11 mouse cellular contexts compared by ENCODE assay signal in genomic region chr3:122506343-122506916, GRCm38 (mm10).
A peak's percentile ranks its signal among the peaks of the same experiment; 100 is the strongest.
DNase-seq lines count a peak whose midpoint lies in the region; ATAC-seq lines count a peak whose summit lies in the region.
"Had no signal": no experiment of that assay in that cellular context is flagged by ENCODE, and none has a peak within 500 bp of the region (broad histone marks: within the 10 kb centered on the region; RNA-seq: fewer than 3 reads in every experiment).

No protein-coding gene starts in this region.

- H3K4me3 ChIP-seq in hindbrain, embryonic 13.5 days, result no peak overlapping the region
- no peak overlapping the region for H3K4me3 ChIP-seq in hindbrain, embryonic 14.5 days (replicated peaks; ENCODE audit: low read length)
- no peak overlapping the region for H3K4me3 ChIP-seq in midbrain, embryonic 15.5 days
- no peak overlapping the region for H3K4me3 ChIP-seq in midbrain, embryonic 13.5 days (replicated peaks)

- no peaks in the 10 kb centered on the region for H3K9me3 ChIP-seq in hindbrain, embryonic 13.5 days
- H3K9me3 ChIP-seq in hindbrain, embryonic 14.5 days (ENCODE audit: control insufficient read depth, low read length), result no peaks in the 10 kb centered on the region
- no peaks in the 10 kb centered on the region for H3K9me3 ChIP-seq in midbrain, embryonic 15.5 days
- no peaks in the 10 kb centered on the region for H3K9me3 ChIP-seq in midbrain, embryonic 13.5 days

- H3K9ac ChIP-seq in hindbrain, embryonic 13.5 days, result no peak overlapping the region
- H3K9ac ChIP-seq in hindbrain, embryonic 14.5 days, result no peak overlapping the region
- no peak overlapping the region for H3K9ac ChIP-seq in midbrain, embryonic 15.5 days
- no peak overlapping the region for H3K9ac ChIP-seq in midbrain, embryonic 13.5 days (replicated peaks)

- H3K36me3 ChIP-seq in hindbrain, embryonic 13.5 days, result no peaks in the 10 kb centered on the region
- H3K36me3 ChIP-seq in hindbrain, embryonic 14.5 days (replicated peaks; ENCODE audit: control insufficient read depth, insufficient read depth), result no peaks in the 10 kb centered on the region
- H3K36me3 ChIP-seq in midbrain, embryonic 15.5 days (replicated peaks), result no peaks in the 10 kb centered on the region
- H3K36me3 ChIP-seq in midbrain, embryonic 13.5 days, result 0 out of 2 replicates have a peak, but pooled peaks cover 3% of the 10 kb centered on the region

- no peak for DNase-seq in hindbrain, embryonic 14.5 days (ENCODE audit: low spot score)
- peak; percentile 57 to 70 for DNase-seq in left cerebral cortex, adult 9 months (ENCODE audit: low spot score in 2 of 2)
- peak; percentile 62 for DNase-seq in right cerebral cortex, postnatal 25 days
- no peak for DNase-seq in lung, postnatal 4 days
- DNase-seq in cerebellum, adult 8-10 months, result no peak
- DNase-seq: kidney, postnatal 10 days; thymus, postnatal 4 days had no signal

- no peaks in the 10 kb centered on the region for H3K27me3 ChIP-seq in hindbrain, embryonic 13.5 days
- no peaks in the 10 kb centered on the region for H3K27me3 ChIP-seq in hindbrain, embryonic 14.5 days (ENCODE audit: control insufficient read depth, insufficient read depth, low read length)
- H3K27me3 ChIP-seq in midbrain, embryonic 15.5 days (replicated peaks), result no peaks in the 10 kb centered on the region
- no peaks in the 10 kb centered on the region for H3K27me3 ChIP-seq in midbrain, embryonic 13.5 days

- H3K4me1 ChIP-seq in hindbrain, embryonic 13.5 days (replicated peaks), result peaks cover 10% of the 10 kb centered on the region
- H3K4me1 ChIP-seq in hindbrain, embryonic 14.5 days (replicated peaks; ENCODE audit: control insufficient read depth, insufficient read depth, low read length), result no peaks in the 10 kb centered on the region
- peaks cover 9% of the 10 kb centered on the region for H3K4me1 ChIP-seq in midbrain, embryonic 15.5 days
- H3K4me1 ChIP-seq in midbrain, embryonic 13.5 days (replicated peaks), result peaks cover 25% of the 10 kb centered on the region

- no peak for ATAC-seq in hindbrain, embryonic 13.5 days (ENCODE audit: low FRiP score)
- no peak; the same call in none of the 2 replicates for ATAC-seq in hindbrain, embryonic 14.5 days (ENCODE audit: low FRiP score)
- ATAC-seq in midbrain, embryonic 15.5 days (replicated peaks), result peak; percentile 45
- no peak for ATAC-seq in midbrain, embryonic 13.5 days

- no peak overlapping the region for H3K4me2 ChIP-seq in hindbrain, embryonic 13.5 days
- no peak overlapping the region for H3K4me2 ChIP-seq in hindbrain, embryonic 14.5 days (replicated peaks)
- no peak overlapping the region for H3K4me2 ChIP-seq in midbrain, embryonic 15.5 days
- H3K4me2 ChIP-seq in midbrain, embryonic 13.5 days (replicated peaks), result no peak overlapping the region
- H3K4me2 ChIP-seq: heart, embryonic 11.5 days had no signal

- WGBS in hindbrain, embryonic 13.5 days, result 72% methylated on average over 10 of the region's 10 CpGs
- WGBS in hindbrain, embryonic 14.5 days, result 72% methylated on average over 10 of the region's 10 CpGs
- 59% methylated on average over 10 of the region's 10 CpGs for WGBS in midbrain, embryonic 15.5 days
- WGBS in midbrain, embryonic 13.5 days, result 80% methylated on average over 10 of the region's 10 CpGs

- H3K27ac ChIP-seq in hindbrain, embryonic 13.5 days, result peak overlapping the region; percentile 40; the same call in 1 of the 2 replicates
- H3K27ac ChIP-seq in hindbrain, embryonic 14.5 days, result no peak overlapping the region
- peak overlapping the region; percentile 53 for H3K27ac ChIP-seq in midbrain, embryonic 15.5 days
- no peak overlapping the region for H3K27ac ChIP-seq in midbrain, embryonic 13.5 days

Comparison
In these comparisons a context has a peak if more than half of its experiments do, and no peak if none do; other contexts are left out.
1. H3K27ac ChIP-seq: peak in hindbrain, embryonic 13.5 days (single experiment) and midbrain, embryonic 15.5 days (single experiment); none in hindbrain, embryonic 14.5 days (single experiment) and midbrain, embryonic 13.5 days (single experiment).
2. DNase-seq: peak in left cerebral cortex, adult 9 months (2 of 2) and right cerebral cortex, postnatal 25 days (single experiment); none in hindbrain, embryonic 14.5 days (single experiment), lung, postnatal 4 days (0 of 2) and cerebellum, adult 8-10 months (single experiment).